Mouse (Mus musculus) spleen, postnatal 4 days (tissue): ENCODE results near the gene Coq8b.

Experiments
- DNase-seq, 2 experiments: peaks; one replicate each; pipeline ENCODE4 v3.0.0; 2022; ENCODE audit warnings: low spot score in 2 of 2

The Coq8b gene

DNA sequence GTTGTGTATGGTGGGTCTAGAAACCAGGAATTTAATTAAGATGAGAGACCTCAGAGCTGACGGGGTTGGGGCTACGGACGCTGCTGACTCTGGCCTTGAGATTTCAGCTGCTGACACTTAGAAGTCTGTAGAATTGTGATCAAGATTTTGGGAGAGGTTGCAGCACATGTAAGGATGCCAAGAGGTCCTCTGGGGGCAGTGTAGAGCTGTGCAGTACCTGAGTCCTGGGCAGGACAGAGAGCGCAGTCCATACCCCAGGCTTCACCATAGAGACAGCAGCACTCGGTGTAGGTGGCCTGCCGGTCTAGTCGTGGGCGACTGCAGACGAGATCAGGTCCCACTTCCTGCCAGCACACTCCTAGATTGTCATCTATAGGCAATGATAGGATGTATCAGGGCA, 74.7 kb downstream of the Coq8b start:
- no peak for DNase-seq
